Mouse (Mus musculus): ENCODE data around the gene Abtb2.
"Not testable (repeated sequence)": the region's sequence is repeated elsewhere in the genome, so short reads cannot be mapped to it uniquely, and the experiment has no call there.

The Abtb2 gene

GRCm38 (mm10) chr2:103565732-103566422 is at the start of gene Abtb2:
TSS of gene Abtb2 (plus strand) at chr2:103566310.
- DNase-seq (ENCODE audit: extremely low spot score): peak; percentile 91

- no peak for DNase-seq (ENCODE audit: extremely low spot score)
Observed at GRCm38 (mm10) chr2:103516472-103516871, 49.6 kb upstream of the Abtb2 start.

- DNase-seq (ENCODE audit: extremely low spot score): no peak
Observed at GRCm38 (mm10) chr2:103525596-103525995, 40.5 kb upstream of the Abtb2 start.

GRCm38 (mm10) chr2:103547132-103547531 is 19.0 kb upstream of the Abtb2 start:
- DNase-seq (ENCODE audit: extremely low spot score): peak; percentile 41

- DNase-seq (ENCODE audit: extremely low spot score): not testable (repeated sequence)
Observed at GRCm38 (mm10) chr2:103550301-103550700, 15.8 kb upstream of the Abtb2 start.

GRCm38 (mm10) chr2:103554041-103554440 is 12.1 kb upstream of the Abtb2 start:
- DNase-seq (ENCODE audit: extremely low spot score): no peak

- no peak for DNase-seq (ENCODE audit: extremely low spot score)
Observed at GRCm38 (mm10) chr2:103556125-103556877, 9.8 kb upstream of the Abtb2 start.

GRCm38 (mm10) chr2:103560955-103561354 is 5.2 kb upstream of the Abtb2 start:
- no peak for DNase-seq (ENCODE audit: extremely low spot score)

GRCm38 (mm10) chr2:103564427-103565023 is 1.6 kb upstream of the Abtb2 start:
- DNase-seq (ENCODE audit: extremely low spot score): no peak

- peak; percentile 34 for DNase-seq (ENCODE audit: extremely low spot score)
Observed at GRCm38 (mm10) chr2:103565171-103565591, 929 bp upstream of the Abtb2 start.

GRCm38 (mm10) chr2:103566423-103566712 is 258 bp downstream of the Abtb2 start:
- DNase-seq (ENCODE audit: extremely low spot score): no peak

- DNase-seq (ENCODE audit: extremely low spot score): peak; percentile 78
Observed at GRCm38 (mm10) chr2:103566713-103567521, 807 bp downstream of the Abtb2 start.

- no peak for DNase-seq (ENCODE audit: extremely low spot score)
Observed at GRCm38 (mm10) chr2:103568161-103568560, 2.1 kb downstream of the Abtb2 start.

- DNase-seq (ENCODE audit: extremely low spot score): no peak
Observed at GRCm38 (mm10) chr2:103569716-103570115, 3.6 kb downstream of the Abtb2 start.

- no peak for DNase-seq (ENCODE audit: extremely low spot score)
Observed at GRCm38 (mm10) chr2:103572354-103572753, 6.2 kb downstream of the Abtb2 start.

- DNase-seq (ENCODE audit: extremely low spot score): no peak
Observed at GRCm38 (mm10) chr2:103576371-103576770, 10.3 kb downstream of the Abtb2 start.

GRCm38 (mm10) chr2:103577752-103578662 is 11.9 kb downstream of the Abtb2 start:
- DNase-seq (ENCODE audit: extremely low spot score): no peak

- DNase-seq (ENCODE audit: extremely low spot score): no peak
Observed at GRCm38 (mm10) chr2:103578663-103579213, 12.6 kb downstream of the Abtb2 start.

GRCm38 (mm10) chr2:103580756-103581155 is 14.6 kb downstream of the Abtb2 start:
- DNase-seq (ENCODE audit: extremely low spot score): no peak

- no peak for DNase-seq (ENCODE audit: extremely low spot score)
Observed at GRCm38 (mm10) chr2:103581369-103581897, 15.3 kb downstream of the Abtb2 start.
